Mouse (Mus musculus) brain, embryonic 14.5 days (tissue): ENCODE data around the gene Marc1.

Experiments
- CTCF ChIP-seq: fragments of 200-500 bp; IDR thresholded peaks from 2 replicates; pipeline ENCODE4 v1.5.1; 2012; ENCODE audit warnings: inconsistent platforms, mild to moderate bottlenecking, moderate library complexity, borderline replicate concordance; ENCODE audit not compliant: insufficient read depth, insufficient read length; ENCODE audit errors: extremely low read depth
- POLR2A ChIP-seq: fragments of 200-500 bp; IDR thresholded peaks from 2 replicates; pipeline ENCODE4 v1.6.1; 2012; ENCODE audit warnings: mild to moderate bottlenecking, inconsistent platforms, borderline replicate concordance; ENCODE audit not compliant: poor library complexity, insufficient read depth, insufficient read length, severe bottlenecking; ENCODE audit errors: extremely low read depth

DNA sequence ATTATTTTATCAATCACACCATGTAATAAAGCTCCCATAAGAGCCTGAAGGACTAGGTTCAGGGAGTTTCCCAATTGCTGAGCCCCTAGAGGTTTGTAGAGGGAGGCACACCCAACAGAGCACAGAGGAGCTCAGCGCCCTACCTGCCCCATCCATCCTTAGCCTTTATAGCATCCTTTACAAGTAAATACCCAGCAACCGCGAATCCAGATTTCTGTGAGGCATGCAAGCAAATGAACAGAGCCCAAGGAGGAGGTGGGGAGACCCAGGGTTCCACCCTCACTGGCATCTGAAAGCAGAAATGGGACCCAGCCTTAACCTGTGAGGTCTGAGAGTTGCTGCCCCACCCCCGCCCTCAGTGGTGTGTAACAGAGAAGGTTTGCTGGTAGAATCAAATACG is 25.2 kb upstream of the Marc1 start:
- TF ChIP-seq POLR2A, result no peak
- TF ChIP-seq CTCF, result no peak
